Mouse (Mus musculus) heart, adult 11 months (tissue): ENCODE measurements at regions not wholly inside any gene's neighbourhood (a gene's known extent, or its start where the extent isn't known, plus 50 kb on each side); places are given as distances from the start of the nearest gene placed in this dataset.

ENCODE experiments used
- DNase-seq: peaks from one replicate; pipeline ENCODE4 v3.0.0; 2022

DNA sequence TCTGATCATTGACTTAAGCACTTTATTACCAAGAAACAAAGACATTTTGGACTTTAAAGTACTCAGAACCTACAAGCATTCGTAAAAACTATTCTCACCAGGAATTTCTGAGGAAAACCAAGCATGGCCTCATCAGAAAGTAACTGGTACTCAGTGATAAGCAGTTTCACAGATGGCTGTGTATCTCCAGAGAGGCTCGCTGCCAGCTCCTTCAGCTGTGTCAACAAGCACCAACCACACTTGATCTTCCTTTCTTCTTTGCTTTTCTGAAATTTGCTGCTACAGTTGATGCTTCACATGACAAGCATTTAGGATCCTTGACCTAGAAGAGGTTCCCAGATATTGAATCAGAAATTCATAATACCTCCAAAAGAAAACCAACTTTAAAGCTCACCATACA lies 314.1 kb upstream of the Sptlc3 start:
- DNase-seq = no peak

DNA sequence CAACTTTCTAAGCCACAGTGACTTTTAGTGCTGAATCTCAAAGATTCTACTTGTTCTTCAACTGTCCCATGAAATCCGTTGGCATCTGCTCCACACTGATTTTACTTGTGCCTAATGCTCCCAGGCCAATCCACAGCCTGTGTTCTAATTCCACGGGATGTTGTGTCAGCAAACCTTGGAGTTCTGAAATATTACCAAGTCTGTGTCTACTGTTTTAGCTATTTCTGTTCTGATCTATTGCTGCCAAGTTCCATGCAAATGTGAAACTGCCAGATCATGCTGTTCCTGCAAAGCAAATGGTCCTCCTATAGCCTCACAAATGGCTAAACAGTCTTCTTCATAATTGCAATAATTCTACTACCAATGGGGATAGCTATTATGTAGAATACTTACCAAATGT lies 295.4 kb upstream of the Sptlc3 start:
- DNase-seq = no peak

GRCm38 (mm10) chr2:139207649-139208048 lies 286.1 kb upstream of the Sptlc3 start:
- no peak for DNase-seq

DNA sequence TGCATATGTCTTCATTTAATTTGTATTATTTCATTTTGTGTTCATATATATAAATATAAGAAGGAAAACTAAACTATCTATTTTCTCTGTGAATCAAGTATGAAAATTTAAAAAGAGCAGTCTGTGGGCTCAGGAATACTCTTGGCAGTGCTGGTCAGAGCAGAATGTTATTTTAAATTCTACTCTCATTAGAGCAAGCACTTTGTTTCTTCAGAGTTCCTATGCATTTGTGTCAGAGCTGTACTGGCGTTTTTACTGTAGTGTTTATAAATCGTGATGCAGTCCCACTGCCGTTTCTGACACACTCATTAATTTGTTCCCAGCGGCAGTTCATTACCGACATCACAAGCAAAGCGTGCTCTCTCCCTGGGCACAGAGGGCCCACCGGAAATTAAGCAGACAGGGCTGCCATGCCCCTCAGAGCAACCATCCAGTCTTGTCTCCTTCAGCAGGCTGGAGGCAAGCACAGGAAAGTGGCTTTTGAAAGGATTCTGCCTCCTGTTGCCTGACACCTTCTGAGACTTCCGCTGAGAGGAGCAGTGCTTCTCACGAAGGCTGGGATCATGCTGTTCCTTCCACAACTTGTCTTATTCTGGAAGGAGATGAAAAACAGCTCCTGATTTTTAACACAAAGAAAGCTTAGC lies 272.8 kb upstream of the Sptlc3 start:
- no peak for DNase-seq

DNA sequence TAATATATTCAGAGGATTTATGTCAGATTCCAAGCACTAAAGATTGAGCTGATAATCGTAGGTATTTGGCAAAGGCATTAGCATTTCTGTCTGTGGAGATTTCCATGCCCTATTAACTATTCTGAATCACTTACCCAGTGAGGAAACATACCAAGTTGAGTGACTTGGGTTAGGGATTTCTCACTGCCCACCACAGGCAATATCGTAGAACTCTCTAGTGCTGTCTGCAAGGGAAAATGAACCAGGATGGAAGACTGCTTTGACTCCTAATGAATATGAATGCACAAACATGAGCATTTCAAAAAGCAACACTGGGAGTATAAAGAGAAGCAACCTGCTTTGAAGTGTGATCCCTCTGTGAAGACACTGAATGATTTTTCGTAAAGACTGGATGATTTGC lies 263.3 kb upstream of the Sptlc3 start:
- no peak for DNase-seq

DNA sequence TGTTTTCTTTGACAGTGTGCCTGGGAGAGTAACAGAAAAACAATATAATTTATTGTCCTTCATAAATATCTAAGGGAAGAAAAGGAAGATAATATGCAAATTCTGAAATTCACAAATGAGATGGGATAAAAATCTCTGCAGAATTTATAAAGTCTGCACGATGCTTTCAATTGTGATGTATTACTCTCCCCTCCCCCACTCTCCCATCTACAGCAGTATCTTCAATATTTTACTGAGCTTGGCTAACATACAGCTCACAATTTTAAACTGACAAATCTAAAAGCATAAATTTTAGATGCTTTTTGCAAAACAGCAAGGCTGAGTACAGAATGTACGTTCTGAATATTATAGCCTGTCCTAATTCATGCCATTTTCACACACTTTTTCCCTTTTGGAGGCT lies 243.6 kb upstream of the Sptlc3 start:
- no peak for DNase-seq

DNA sequence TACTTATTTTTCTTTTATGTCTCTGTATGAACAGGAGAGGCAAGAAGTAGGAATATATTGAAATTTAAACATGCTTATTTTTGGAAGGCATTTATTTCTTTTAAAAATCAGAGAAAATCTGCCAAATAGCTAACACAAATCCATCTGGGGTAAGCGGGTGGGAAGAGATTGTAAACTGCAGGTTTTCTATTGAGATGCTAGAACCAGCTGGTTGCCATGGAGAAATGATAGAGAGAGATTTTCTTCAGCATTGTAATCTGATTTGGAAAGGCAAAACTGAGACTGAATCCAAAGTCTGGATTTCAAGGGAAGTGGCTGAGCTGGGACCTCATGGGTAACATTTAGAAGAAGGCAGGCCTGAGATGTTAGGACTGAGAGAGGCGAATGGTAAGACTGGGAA lies 226.6 kb upstream of the Sptlc3 start:
- DNase-seq = no peak

- no peak for DNase-seq
Observed at GRCm38 (mm10) chr2:139276581-139276980, 217.1 kb upstream of the Sptlc3 start.

DNA sequence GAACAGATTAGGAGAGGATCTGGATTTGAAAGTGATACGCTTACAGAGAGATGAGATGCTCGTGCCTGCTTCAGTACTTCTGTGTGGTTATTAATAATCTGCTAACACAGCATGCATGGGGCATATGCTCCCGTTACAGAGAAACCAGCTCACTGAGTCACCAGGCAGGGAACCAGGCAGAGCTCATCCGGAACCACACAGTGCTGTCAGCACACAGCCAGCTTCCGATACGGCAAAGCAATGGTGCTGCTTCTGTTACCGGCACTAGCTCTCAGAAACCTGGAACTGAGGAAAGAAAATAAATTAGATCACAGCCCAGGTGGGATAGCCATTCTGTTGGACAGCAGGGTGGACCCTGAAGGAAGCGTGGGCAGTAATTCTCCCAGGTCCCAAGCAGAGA lies 216.1 kb upstream of the Sptlc3 start:
- no peak for DNase-seq

DNA sequence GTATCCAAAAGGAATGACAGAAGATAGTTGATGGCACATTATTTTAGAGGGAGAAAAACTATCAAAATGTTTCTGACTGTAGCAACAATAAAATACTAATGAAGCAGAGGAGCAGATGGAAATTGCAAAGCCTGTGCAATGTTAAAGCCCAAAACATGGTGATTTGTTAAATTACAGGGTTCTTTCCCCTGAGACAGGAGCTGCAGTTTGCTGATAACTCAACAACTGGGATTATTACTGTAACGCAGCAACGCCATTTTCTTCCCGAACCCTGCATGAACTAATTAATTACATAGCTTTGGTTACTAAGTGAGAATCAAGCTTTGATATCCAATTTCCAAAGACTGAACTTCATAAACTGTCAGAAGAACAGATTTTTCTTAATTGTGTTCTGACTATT lies 212.7 kb upstream of the Sptlc3 start:
- DNase-seq = no peak

- DNase-seq = no peak
Observed at GRCm38 (mm10) chr2:139284315-139284714, 209.4 kb upstream of the Sptlc3 start.

GRCm38 (mm10) chr2:139286446-139286845 lies 207.3 kb upstream of the Sptlc3 start:
- no peak for DNase-seq

GRCm38 (mm10) chr2:139298541-139299152 lies 195.1 kb upstream of the Sptlc3 start:
- DNase-seq = no peak

DNA sequence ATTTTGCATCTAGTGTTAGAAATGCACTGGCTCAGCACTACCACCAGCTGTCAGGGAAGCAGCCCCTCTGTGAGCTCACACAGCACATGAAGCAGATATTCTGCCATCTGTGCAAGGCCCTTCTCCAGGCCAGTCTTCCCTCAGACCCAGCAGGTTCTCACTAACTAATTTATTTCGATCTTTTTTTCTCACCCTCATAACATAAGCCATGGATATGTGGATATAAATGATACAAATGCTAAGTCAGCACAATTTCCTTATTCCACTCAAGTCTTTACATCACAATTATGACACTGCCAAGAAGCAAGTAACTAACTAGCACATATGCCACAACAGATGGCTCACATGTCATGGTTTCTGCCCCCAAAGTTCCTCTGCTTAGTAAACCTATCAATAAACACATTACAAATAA lies 182.3 kb upstream of the Sptlc3 start:
- no peak for DNase-seq

GRCm38 (mm10) chr2:139312053-139312452 lies 181.7 kb upstream of the Sptlc3 start:
- DNase-seq = no peak

DNA sequence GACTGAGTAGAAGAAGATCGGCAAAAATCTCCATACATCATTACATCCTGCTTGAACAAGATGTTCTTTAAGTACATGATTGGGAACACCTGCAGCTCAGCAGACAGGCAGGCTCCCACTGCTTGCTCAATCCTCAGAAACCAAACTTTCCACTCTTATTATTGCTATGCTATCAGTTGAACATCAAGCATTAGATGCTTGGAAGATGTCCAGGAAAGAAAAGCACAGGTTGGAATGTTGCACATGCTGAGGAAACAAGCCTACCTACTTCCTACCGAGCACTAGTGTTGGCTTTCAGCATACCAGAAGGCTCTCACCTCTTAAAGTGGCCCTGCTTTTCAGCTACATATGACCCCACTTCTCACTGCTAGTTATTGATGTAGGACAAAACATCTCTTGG lies 171.2 kb upstream of the Sptlc3 start:
- no peak for DNase-seq

- no peak for DNase-seq
Observed at GRCm38 (mm10) chr2:139325501-139325900, 168.2 kb upstream of the Sptlc3 start.

DNA sequence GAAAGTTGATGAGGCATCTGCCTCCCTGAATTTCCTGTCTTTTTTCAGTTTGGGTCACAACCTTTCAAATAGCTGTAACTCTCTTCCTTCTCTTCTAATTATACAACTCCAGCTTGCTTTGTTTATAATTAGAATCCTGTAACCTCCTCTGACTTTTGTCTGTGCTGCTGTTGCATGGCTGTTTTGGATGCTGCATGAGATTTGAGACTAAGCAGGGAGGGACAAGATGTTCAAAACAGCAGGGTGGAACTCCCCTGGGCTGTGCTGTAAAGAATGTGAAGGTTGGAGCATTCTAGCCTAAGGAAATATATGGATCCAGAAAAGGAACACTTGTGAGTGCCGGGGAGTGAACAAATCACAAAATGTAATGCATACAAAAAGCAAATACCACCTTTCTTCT lies 159.0 kb upstream of the Sptlc3 start:
- peak; percentile 74 for DNase-seq

- no peak for DNase-seq
Observed at GRCm38 (mm10) chr2:139338240-139338639, 155.5 kb upstream of the Sptlc3 start.

- peak; percentile 52 for DNase-seq
Observed at GRCm38 (mm10) chr2:139356280-139357010, 137.3 kb upstream of the Sptlc3 start.

GRCm38 (mm10) chr2:139362245-139362847 lies 131.4 kb upstream of the Sptlc3 start:
- no peak for DNase-seq

DNA sequence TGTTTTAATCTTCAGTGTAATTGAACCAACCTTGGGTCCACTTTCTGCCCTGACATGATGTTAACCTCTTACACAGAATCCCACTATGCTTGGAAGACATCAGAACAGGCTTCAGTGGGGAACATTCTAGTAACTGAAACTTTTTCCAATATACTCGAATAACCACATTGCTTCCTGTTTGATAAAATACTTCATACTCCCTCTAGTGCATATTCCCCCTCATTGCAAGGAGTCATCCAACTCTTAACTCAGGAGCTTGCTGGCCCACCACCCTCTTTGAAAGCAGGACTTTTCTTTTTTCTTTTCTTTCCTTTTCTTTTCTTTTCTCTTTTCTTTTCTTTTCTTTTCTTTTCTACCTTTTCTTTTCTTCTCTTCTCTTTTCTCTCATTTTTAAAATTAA lies 123.6 kb upstream of the Sptlc3 start:
- DNase-seq = no peak

DNA sequence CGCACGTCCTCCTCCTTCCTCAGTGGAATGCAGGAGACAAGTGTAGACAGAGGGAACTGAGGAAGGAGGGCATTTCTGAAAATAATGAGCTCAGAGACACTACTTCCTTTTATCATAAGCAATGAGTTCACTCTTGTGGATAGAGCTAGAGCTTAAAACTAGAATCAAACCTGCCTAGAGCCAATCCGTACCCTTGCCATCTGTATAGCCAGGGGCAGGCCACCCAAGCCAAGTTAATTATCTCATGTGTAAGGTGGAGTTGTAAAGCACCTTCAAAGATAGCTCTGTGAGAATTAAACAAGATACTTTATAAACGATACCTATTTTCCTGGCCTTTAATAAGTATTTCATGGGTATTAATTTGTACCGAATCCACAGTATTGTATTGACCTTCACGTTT lies 113.4 kb upstream of the Sptlc3 start:
- DNase-seq = no peak

- DNase-seq = no peak
Observed at GRCm38 (mm10) chr2:139381628-139382027, 112.1 kb upstream of the Sptlc3 start.
